Mouse (Mus musculus): ENCODE data around the gene Tesmin.

The Tesmin gene

DNA sequence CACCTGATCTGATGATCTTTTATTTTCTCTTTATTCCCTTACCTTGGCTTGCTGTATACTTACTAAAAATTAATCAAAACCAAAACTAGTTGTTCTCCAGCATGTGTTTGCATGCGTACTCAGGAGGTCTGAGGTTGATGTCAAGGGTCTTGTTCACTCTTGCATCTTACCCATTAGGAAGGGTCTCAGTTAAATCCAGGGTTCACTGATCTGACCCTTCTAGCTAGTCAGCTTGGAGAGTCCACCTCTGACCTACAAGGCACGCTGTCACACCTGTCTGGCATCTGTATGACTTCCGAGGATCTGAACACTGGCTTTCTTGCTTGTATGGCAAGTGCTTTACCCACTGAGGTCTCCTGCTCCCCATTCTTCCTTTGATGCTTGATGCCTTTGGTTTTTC, 62.1 kb downstream of the Tesmin start:
- no peak for DNase-seq

DNA sequence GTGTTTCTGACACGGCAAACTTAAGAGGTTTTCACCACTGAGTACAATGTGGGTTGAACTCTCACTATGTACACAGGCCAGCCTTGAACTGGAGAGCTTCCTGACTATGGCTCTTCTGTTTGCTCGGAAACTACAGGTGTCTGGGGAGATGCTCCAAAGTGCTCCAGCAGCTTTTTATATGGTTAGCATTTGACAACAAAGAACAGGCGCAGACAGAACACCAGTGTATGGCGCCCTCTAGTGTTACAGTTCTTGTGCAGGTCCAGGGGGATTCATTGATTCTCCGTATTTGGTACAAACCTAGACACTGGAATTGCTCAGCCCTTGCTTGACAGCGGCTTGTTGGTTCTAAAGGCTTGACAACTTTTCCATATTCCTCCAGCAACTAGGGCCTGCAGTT, 62.5 kb downstream of the Tesmin start:
- DNase-seq: peak; percentile 77

DNA sequence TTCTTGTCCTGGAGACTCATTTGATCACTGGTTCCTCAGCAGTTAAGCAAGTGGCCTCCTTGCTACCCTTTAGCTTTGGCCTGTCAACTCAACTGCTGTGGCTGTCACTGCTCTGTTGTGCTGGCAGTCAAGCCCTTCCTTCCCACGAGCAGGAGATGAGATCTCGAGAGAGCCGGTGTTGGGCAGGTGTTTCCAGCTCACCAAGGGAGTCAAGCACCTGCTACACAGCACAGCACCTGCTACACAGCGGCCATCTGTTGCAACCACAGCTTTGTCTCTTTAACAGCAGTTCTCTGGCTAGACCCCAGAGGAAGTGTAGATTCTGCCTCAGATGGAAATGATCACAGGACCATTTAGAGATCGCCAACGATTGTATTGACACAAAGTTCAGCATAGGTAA, 63.0 kb downstream of the Tesmin start:
- DNase-seq: peak; percentile 86
